Mouse (Mus musculus): ENCODE measurements around the gene Rara. TPM values are rescaled to one million over a fixed set of nuclear protein-coding genes. Genes with fewer than 3 reads are reported as not detected.

Gene Rara
- polyA plus RNA-seq, 1 experiment from 2014 or later: 49.2 TPM

DNA sequence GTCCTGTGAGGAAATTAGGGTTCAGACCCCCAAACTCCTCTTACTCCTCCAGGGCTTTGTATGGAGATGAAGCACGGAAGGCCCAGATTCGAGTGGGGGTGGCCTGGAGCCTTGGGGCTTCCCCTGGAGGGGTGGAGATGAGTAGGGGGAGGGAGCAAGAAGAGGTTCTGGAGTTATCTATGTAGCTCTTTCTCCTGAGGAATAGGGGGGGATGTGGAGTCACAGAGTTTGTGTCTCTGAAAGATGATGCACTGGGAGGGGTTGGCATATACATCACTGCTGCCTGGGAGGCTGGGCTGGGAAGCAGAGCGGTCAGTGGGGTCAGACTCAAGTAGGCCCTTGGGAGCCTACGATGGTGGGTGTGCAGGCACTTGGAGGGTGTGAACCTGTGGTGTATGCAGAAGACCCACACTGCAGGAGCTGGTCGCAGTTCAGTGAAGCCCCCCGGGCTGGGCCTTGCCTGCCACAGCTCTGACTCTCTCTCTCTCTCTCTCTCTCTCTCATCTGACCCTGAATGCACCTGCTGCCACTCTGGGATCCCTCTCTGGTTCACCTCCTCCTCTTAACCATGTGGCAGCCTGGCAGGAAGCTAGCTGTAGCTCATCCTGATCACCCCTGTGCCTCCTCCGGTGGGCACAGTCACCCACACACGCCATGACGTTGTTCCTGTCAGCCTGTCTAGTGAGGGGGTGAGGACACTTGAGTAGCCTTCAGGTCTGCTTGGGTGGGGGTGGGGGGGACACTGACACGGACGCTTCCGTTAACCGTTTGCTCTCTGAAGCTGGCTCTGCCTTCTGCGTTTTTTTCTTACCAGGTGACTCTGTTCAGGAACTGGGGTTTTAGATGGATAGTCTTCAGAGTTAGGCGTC is 11.7 kb downstream of the Rara start:
- Histone ChIP-seq H3K4me1 (peaks cover 86% of the 10 kb centered on the region), H3K4me2 (replicated peaks) (peak overlapping the region; percentile 91), H3K27me3 (no peaks in the 10 kb centered on the region), H3K27ac (peak overlapping the region; percentile 99), H3K9me3 (no peaks in the 10 kb centered on the region), H3K36me3 (no peaks in the 10 kb centered on the region), H3K4me3 (peak overlapping the region; percentile 82), H3K9ac (peak overlapping the region; percentile 89)
- ATAC-seq (ENCODE audit: insufficient number of reproducible peaks, insufficient read depth, low FRiP score, low TSS enrichment): no peak
- 23% methylated on average over 15 of the region's 15 CpGs for WGBS

DNA sequence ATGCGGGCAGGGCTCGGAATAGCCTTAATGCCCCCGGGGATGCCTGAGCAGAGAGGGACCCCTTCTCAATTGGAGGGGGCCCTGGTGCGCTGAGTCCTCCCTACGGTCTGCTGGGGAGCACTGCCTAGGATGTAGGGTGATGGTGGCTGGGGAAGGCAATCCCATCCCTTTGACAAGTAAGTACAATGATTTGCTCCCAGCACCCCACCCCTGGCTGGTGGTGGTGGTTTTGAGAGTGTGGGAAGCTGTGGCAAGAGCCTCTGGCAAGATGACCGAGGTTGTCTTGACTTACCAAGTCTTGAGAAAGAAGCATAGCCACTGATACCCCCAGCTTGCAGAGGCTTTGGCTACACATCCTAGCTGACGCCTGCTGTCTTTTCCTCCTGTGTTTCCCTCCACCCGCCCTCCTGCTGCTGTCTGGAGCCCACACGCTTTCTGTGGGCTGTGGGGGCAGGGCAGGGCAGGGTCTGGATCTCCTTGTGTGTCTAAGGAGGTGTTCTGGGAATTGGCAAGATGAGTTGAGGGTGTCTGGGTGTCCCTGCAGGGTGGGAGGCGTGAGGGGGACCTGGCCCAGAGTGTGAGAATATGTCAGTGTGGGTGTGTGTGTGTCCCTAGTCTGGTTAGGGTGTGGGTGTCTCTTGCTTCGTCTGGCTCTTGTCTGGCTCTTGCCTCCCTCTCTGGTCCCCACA is 12.5 kb downstream of the Rara start:
- no peaks in the 10 kb centered on the region for H3K36me3 ChIP-seq
- H3K9ac ChIP-seq: peak overlapping the region; percentile 89
- H3K9me3 ChIP-seq: no peaks in the 10 kb centered on the region
- H3K4me2 ChIP-seq (replicated peaks): peak overlapping the region; percentile 91
- peak overlapping the region; percentile 82 for H3K4me3 ChIP-seq
- no peaks in the 10 kb centered on the region for H3K27me3 ChIP-seq
- WGBS: 31% methylated on average over 11 of the region's 11 CpGs
- H3K27ac ChIP-seq: peak overlapping the region; percentile 99
- peaks cover 87% of the 10 kb centered on the region for H3K4me1 ChIP-seq
- ATAC-seq (ENCODE audit: insufficient number of reproducible peaks, insufficient read depth, low FRiP score, low TSS enrichment): no peak

DNA sequence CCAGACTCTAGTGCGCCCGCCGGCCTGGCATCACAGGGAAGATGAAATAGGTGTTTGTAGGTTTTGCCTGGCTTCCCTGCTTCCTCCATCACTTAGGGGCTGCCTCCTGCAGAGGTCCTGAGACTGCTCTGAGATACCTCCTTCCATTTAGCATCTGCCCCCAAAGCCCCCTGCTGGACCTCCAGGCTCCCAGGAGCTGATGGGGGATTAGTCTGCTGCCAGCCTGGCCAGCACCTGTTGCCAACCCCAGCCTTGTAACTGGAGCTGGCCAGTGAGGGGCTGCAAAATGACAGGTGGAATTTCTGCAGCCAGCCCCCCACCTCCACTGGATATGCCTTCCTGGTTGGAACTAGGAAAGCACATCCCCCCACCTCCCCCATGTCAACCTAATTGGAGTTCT is 13.2 kb downstream of the Rara start:
- 24% methylated on average over 3 of the region's 3 CpGs for WGBS
- no peaks in the 10 kb centered on the region for H3K27me3 ChIP-seq
- peak overlapping the region; percentile 31 for H3K9ac ChIP-seq

DNA sequence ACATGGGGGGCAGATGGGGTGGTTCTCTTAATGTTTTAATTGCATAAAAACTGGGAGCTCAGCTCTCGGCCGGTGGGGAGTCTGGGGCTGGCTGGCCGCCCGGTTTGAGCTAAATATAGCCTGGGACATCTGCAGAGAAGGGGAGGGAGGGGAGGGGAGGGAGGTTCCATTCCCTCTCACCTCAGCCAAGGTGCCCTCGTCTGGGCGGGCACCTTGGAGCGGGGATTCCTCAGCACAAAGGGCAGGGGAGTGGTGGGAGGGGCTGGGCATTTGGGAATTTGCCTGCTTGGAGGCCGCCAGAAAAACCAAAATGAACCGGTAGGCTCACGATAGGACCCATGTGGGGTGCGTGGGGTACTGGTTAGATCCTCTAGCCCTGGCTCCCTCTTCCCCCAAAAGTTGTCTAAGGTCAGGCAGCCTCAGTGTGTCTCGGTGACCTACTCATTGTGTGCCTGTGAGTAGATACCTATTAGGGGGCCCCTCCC is 13.8 kb downstream of the Rara start:
- Histone ChIP-seq H3K4me1 (peaks cover 86% of the 10 kb centered on the region), H3K27me3 (no peaks in the 10 kb centered on the region), H3K4me2 (replicated peaks) (peak overlapping the region; percentile 91), H3K27ac (peak overlapping the region; percentile 99), H3K36me3 (no peaks in the 10 kb centered on the region), H3K9me3 (no peaks in the 10 kb centered on the region), H3K9ac (peak overlapping the region; percentile 55), H3K4me3 (peak overlapping the region; percentile 82)
- WGBS: 2% methylated on average over 12 of the region's 12 CpGs
- ATAC-seq (ENCODE audit: insufficient number of reproducible peaks, insufficient read depth, low FRiP score, low TSS enrichment): no peak

More for the DNA sequence above, 13.2 kb downstream of the Rara start:
- no peaks in the 10 kb centered on the region for H3K36me3 ChIP-seq
- peak overlapping the region; percentile 91 for H3K4me2 ChIP-seq (replicated peaks)
- H3K9me3 ChIP-seq: no peaks in the 10 kb centered on the region
- peak overlapping the region; percentile 99 for H3K27ac ChIP-seq
- no peak for ATAC-seq (ENCODE audit: insufficient number of reproducible peaks, insufficient read depth, low FRiP score, low TSS enrichment)
- peaks cover 88% of the 10 kb centered on the region for H3K4me1 ChIP-seq
- H3K4me3 ChIP-seq: peak overlapping the region; percentile 82

DNA sequence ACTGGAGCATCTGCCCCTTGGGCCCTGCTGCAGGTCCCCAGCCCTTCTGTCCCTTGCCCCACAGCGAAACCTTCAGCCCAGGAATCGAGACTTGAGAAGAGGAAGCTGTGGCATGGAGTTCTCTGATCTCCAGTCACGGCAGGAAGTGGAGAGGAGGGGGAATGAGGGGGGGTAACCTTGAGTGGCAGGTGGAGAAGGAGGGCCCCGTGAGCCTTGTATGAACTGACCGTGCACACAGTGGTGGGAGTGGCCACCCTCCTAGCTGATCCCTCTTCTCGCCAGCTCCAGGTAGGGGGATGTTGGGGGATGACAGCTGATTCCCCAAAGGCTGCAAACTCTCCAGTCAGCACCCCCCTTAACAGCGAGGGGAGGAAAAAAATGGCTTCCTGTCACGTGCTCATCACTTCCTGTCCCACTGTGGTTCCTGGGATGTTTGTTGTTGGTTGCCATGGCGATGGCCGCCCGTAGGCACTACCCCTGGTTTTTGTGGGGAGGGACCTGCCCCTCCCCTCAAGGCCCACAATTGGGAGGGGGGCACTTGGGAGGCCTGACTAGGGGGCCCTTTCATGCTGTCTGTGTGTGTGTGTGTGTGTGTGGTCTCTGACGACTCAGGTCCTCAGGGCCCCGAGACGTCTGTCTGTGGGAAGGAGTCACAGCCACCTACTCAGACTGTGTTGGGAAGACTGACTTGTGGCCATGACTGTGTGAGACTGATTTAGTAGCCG is 14.4 kb downstream of the Rara start:
- Histone ChIP-seq H3K9me3 (no peaks in the 10 kb centered on the region), H3K4me3 (peak overlapping the region; percentile 82), H3K4me1 (peaks cover 81% of the 10 kb centered on the region), H3K36me3 (no peaks in the 10 kb centered on the region), H3K9ac (peak overlapping the region; percentile 55), H3K4me2 (replicated peaks) (peak overlapping the region; percentile 91), H3K27ac (peak overlapping the region; percentile 99), H3K27me3 (no peaks in the 10 kb centered on the region)
- ATAC-seq (ENCODE audit: insufficient number of reproducible peaks, insufficient read depth, low FRiP score, low TSS enrichment): no peak
- WGBS: 6% methylated on average over 15 of the region's 15 CpGs

DNA sequence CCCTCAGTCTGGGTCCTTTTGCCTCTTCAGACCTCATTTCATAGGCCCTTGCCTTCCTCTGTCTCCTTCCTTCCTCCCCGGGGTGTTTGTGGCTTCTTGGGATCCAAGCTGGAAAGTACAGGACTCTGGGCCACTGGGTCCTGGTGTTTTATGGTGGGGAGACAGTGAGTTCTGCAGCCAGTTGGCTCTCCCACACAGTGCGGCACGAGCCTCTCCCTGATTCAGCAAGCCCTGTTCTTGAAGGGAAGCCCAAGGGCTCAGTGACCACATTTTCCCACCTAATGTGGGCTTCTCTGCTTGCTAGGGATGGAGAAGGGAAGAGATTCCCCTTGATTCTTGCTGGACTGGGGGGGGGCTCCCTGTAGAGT is 14.9 kb downstream of the Rara start:
- Histone ChIP-seq H3K4me3 (peak overlapping the region; percentile 82), H3K9ac (peak overlapping the region; percentile 55), H3K9me3 (no peaks in the 10 kb centered on the region), H3K27me3 (no peaks in the 10 kb centered on the region), H3K4me1 (peaks cover 82% of the 10 kb centered on the region), H3K27ac (peak overlapping the region; percentile 99), H3K36me3 (no peaks in the 10 kb centered on the region), H3K4me2 (replicated peaks) (peak overlapping the region; percentile 91)
- WGBS: 57% methylated on average over 3 of the region's 3 CpGs
- ATAC-seq (ENCODE audit: insufficient number of reproducible peaks, insufficient read depth, low FRiP score, low TSS enrichment): no peak

DNA sequence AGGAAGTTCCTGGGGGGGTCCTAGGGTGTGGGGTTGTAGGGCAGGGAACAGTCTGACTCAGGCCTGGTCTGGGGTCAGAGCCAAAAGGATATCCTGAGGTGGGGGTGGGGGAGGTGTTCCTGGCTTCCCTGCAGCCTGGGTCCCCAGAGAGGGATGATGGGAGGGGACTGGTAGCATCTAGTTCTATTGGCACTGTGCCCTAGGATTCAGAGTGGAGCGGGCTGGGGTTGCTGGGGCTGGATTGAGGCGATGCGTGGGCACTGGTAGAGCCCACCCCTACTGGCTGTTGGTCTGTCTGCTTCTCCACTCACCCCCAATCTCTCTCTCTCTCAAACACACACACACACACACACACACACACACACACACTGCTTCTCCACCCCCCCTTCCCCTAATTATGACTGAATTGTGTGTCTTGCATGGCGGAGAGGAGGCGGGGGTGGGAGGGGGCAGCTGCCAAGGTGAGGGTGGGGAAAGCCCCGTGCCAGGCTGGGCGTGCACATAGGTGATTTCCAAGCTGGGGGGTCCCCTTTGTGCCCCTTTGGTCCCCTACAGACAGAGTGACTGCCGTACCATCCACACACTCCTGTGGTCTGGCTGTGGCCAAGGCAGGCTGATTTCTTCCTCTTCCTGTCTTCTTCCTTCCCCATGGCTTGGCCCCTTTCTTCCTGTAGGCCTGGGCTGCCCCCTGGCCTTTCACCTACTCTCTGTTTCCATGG is 15.5 kb downstream of the Rara start:
- WGBS: 45% methylated on average over 8 of the region's 8 CpGs
- Histone ChIP-seq H3K9ac (peak overlapping the region; percentile 55), H3K4me3 (peak overlapping the region; percentile 82; the same call in 1 of the 2 replicates), H3K9me3 (no peaks in the 10 kb centered on the region), H3K27ac (peak overlapping the region; percentile 99), H3K36me3 (no peaks in the 10 kb centered on the region), H3K27me3 (no peaks in the 10 kb centered on the region), H3K4me2 (replicated peaks) (peak overlapping the region; percentile 91), H3K4me1 (peaks cover 82% of the 10 kb centered on the region)
- ATAC-seq (ENCODE audit: insufficient number of reproducible peaks, insufficient read depth, low FRiP score, low TSS enrichment): no peak

DNA sequence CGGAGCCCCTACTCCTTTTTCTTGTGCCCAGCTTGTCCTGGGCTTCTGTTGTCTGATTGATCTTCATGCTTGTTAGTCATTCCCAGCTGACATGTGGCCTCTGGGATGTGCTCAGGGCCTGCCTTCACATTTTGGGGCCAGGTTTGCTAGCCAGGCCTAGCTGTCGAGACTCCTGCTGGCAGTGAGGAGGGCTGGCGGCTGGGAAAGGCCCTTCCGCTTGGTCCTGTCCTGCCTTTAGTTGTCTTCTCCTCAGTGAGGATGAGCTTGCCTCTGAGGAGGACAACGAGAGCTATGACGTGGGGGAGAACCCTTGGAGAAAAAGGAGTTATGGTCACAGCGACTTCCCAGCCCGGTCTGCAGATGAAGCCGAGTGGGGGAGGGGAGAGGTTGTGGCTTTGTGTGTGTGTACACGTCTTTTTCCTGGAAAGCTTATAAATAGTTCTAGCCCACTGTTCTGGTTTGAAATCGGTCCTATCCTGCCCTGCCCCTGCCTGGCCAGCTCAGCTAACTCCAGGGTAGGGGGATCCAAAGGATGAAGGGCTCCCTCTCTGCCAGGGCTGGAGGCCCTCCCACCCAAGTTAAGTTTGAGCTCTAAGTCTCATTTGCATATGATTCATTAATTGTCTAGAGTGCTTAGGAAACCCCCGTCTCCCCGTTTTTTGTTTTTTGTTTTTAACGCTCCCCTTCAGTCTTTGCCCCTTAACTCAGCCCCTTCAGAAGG is 16.3 kb downstream of the Rara start:
- Histone ChIP-seq H3K27me3 (no peaks in the 10 kb centered on the region), H3K27ac (peak overlapping the region; percentile 99), H3K4me1 (peaks cover 80% of the 10 kb centered on the region), H3K4me2 (replicated peaks) (peak overlapping the region; percentile 91), H3K9ac (peak overlapping the region; percentile 55; the same call in 1 of the 2 replicates), H3K9me3 (no peaks in the 10 kb centered on the region), H3K36me3 (no peaks in the 10 kb centered on the region), H3K4me3 (0 out of 2 replicates have a peak overlapping the region, but pooled peaks have one; percentile 5)
- 30% methylated on average over 14 of the region's 14 CpGs for WGBS
- no peak for ATAC-seq (ENCODE audit: insufficient number of reproducible peaks, insufficient read depth, low FRiP score, low TSS enrichment)

DNA sequence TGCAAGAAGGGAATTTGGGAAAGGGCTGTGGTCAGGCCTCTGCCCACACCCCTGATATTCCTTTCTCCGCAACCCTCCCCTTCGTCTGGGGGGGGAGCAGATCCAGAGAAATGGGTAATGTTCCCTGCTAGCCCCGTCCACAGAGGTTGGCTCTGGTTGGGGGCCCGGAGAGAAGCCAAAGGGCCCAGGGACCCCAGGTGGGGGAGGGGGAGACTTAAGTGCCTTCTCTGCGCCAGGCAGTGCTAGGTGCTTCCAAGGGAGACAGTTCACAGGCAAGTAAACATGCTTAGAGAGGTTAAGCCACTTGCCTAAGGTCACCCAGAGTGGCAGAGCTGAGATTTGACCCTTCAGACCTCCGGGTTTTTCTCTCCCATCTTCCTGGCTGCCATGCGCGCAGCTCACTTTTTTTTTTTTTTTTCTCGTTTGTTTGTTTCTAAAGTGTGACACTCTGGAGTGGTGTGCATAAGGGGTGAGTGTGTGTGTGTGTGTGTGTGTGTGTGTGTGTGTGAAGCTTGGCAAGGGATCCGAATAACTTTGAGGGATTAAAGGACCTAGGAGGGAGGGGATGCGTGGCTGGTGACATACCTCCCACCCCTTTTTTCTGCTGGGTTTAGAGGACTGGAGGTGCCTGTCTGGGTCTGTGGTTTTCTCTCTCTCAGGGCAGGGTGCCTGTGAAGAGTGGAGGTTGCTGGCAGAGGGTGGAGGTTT is 17.4 kb downstream of the Rara start:
- H3K4me2 ChIP-seq (replicated peaks): peak overlapping the region; percentile 91
- no peaks in the 10 kb centered on the region for H3K27me3 ChIP-seq
- H3K4me1 ChIP-seq: peaks cover 80% of the 10 kb centered on the region
- ATAC-seq (ENCODE audit: insufficient number of reproducible peaks, insufficient read depth, low FRiP score, low TSS enrichment): no peak
- H3K4me3 ChIP-seq: no peak overlapping the region
- H3K27ac ChIP-seq: peak overlapping the region; percentile 99
- H3K9ac ChIP-seq: peak overlapping the region; percentile 55; the same call in 1 of the 2 replicates
- WGBS: 20% methylated on average over 11 of the region's 11 CpGs
- peaks cover 6% of the 10 kb centered on the region for H3K36me3 ChIP-seq
- no peaks in the 10 kb centered on the region for H3K9me3 ChIP-seq

DNA sequence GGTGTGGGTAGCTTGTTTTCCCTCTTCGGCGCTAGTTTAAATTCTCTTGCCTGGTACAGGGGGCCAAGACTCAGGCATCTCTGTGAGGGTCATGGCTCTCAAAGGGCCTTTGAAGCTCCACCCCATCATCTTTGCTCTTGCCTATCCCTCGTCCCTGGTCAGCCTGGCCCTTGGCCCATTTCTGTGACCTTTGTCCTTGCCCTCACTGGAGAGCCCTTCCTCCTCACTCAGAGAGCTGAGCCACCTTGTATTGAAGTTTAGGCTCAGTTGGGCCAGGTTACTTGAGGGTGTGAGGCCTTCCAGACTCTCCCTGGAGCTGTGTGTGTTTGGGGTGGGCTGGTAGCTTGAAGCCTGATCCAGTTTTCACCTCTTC is 18.0 kb downstream of the Rara start:
- H3K4me2 ChIP-seq (replicated peaks): peak overlapping the region; percentile 91; the same call in 1 of the 2 replicates
- no peaks in the 10 kb centered on the region for H3K27me3 ChIP-seq
- no peak for ATAC-seq (ENCODE audit: insufficient number of reproducible peaks, insufficient read depth, low FRiP score, low TSS enrichment)
- no peaks in the 10 kb centered on the region for H3K9me3 ChIP-seq
- H3K4me1 ChIP-seq: peaks cover 77% of the 10 kb centered on the region
- WGBS: 44% methylated on average over 3 of the region's 3 CpGs
- no peak overlapping the region for H3K4me3 ChIP-seq
- H3K36me3 ChIP-seq: peaks cover 11% of the 10 kb centered on the region
- peak overlapping the region; percentile 46; the same call in 1 of the 2 replicates for H3K27ac ChIP-seq
- H3K9ac ChIP-seq: no peak overlapping the region
